24 mouse cellular contexts compared by ENCODE assay signal in the genomic region with DNA sequence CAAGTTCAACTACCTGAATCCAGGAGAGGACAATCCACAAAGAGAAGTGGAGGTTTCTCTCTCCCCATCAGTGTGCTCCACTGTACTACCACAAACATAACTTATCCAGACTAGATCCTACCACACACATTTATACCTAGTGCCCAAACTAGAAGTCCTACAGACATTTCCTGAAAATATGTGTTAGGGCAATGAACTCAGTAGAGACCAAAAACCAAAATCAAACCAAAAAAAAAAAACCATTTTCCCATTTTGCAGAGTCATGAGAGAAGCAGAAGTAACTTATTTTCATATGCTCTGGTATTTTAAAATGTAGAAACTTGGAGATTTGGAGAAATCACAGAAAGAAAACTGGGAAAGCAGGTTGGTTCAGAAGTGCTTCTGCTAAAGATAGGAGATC.
"Had no signal": no experiment of that assay in that cellular context is flagged by ENCODE, and none has a peak within 500 bp of the region (broad histone marks: within the 10 kb centered on the region; RNA-seq: fewer than 3 reads in every experiment).

No protein-coding gene starts in this region.

- ATAC-seq: liver, embryonic 12.5 days; midbrain, embryonic 13.5 days; midbrain, embryonic 16.5 days had no signal

- DNase-seq: kidney, adult 11 months; kidney, adult 8-10 months; kidney, postnatal 10 days; kidney, postnatal 36 days; liver; lung, adult 18-20 months; lung, postnatal 10 days; lung, postnatal 36 days; right cerebral cortex, adult 18-20 months; right cerebral cortex, postnatal 25 days; spleen, adult 18-20 months; thymus, postnatal 25 days had no signal

- H3K4me3 ChIP-seq: kidney, embryonic 15.5 days; limb, embryonic 10.5 days; limb, embryonic 13.5 days; liver, embryonic 12.5 days; liver, embryonic 15.5 days; lung, embryonic 15.5 days; megakaryocyte, embryonic 14.5 days; midbrain, embryonic 10.5 days; midbrain, embryonic 13.5 days; myocyte; stomach, embryonic 15.5 days had no signal

- H3K9me3 ChIP-seq: kidney, embryonic 15.5 days; limb, embryonic 10.5 days; limb, embryonic 13.5 days; liver, embryonic 12.5 days; liver, embryonic 15.5 days; lung, embryonic 15.5 days; megakaryocyte, embryonic 14.5 days; midbrain, embryonic 10.5 days; midbrain, embryonic 13.5 days; stomach, embryonic 15.5 days had no signal

- H3K36me3 ChIP-seq: kidney, embryonic 15.5 days; limb, embryonic 10.5 days; limb, embryonic 13.5 days; liver, embryonic 12.5 days; liver, embryonic 15.5 days; lung, embryonic 15.5 days; midbrain, embryonic 10.5 days; midbrain, embryonic 13.5 days; stomach, embryonic 15.5 days had no signal

- H3K27ac ChIP-seq: kidney, embryonic 15.5 days; limb, embryonic 10.5 days; limb, embryonic 13.5 days; liver, embryonic 12.5 days; liver, embryonic 15.5 days; lung, embryonic 15.5 days; midbrain, embryonic 10.5 days; midbrain, embryonic 13.5 days; stomach, embryonic 15.5 days had no signal

- H3K27me3 ChIP-seq: kidney, embryonic 15.5 days; limb, embryonic 13.5 days; liver, embryonic 12.5 days; liver, embryonic 15.5 days; lung, embryonic 15.5 days; megakaryocyte, embryonic 14.5 days; midbrain, embryonic 13.5 days; stomach, embryonic 15.5 days had no signal

- H3K4me1 ChIP-seq: kidney, embryonic 15.5 days; limb, embryonic 13.5 days; liver, embryonic 12.5 days; liver, embryonic 15.5 days; lung, embryonic 15.5 days; midbrain, embryonic 10.5 days; midbrain, embryonic 13.5 days; stomach, embryonic 15.5 days had no signal
